Mouse (Mus musculus) cerebellum, adult 9-10 months (tissue): ENCODE data around the gene Hoxd9.

Experiments
- DNase-seq: peaks from one replicate; pipeline ENCODE4 v3.0.0; 2022

The Hoxd9 gene

DNA sequence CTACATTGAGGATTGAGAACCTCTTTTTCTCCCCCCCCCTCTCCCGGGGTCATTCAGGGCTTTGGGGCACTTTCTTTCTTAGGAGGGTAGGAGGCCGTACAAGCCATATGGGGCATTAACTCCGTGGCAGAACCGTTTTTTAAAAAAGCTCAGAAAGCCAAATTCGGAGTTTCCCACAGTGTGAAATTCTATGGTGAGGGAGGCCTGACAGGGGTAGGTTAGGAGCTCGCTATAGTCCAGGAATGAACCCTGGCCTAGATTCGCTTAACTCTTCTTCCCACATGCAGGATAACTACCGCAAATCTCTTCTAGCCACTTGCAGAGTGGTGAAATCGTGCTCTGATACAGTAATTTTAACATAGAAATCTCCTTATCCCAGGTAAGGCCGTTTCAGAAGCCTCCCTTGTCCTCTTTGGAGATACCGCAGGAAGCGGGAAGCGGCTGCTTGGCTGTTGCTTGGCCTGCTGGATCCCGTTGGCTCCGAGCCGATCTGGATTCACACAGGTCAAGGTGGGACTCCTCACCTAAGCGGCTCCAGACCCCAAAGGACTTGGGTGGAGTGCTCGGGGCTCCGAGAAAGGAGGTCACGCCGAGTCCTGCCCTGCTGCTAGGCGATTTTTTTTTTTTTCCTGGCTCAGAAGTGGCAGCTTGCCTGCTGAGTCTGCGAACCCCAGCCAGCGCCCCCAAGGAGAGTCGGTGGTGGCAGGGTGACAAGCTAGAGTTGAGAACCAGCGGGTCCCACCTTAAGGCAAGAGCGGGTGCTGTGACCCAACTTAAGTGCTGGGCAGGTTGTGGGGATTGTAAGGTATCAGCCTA is 37.7 kb downstream of the Hoxd9 start:
- no peak for DNase-seq

DNA sequence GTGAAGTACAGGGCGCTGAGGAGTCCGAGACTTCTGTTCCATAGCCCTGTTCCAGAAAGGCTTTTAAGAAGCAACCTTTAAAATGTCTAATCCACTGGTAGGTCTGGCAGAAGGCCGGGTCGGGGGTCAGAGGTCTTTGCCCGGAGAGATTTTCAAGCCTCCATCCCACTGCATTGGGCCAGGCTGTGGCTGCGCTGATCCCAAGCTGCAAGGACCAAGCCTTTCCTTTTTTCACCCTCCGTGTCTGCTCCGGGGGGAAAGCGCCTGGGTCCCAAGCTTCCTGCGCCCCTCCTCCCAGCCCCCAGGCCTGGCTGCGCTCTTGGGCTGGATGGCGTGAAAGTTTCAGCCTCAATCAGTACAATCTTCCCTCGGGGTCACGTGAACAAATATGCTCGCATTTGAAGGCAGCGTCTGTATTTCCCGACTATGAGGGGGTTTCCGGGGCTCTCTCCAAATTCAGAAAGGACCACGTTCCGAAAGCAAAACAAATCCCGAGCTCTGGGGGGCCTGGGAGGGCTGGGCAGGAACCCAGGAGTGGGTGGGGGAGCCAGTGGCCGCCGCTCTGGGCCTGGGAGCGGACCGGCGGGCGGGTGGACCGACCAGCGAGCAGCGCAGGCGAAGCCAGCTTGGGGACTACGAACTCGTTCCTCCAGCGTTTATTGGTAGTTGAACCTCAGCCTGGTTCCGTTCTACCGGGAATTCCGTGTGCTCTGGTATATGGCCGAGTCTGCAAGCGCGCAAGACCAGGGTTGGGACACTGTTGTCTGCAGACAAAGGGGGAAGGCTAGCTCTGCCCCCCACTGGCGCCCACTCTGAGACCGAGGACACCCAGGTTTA is 38.5 kb downstream of the Hoxd9 start:
- no peak for DNase-seq

DNA sequence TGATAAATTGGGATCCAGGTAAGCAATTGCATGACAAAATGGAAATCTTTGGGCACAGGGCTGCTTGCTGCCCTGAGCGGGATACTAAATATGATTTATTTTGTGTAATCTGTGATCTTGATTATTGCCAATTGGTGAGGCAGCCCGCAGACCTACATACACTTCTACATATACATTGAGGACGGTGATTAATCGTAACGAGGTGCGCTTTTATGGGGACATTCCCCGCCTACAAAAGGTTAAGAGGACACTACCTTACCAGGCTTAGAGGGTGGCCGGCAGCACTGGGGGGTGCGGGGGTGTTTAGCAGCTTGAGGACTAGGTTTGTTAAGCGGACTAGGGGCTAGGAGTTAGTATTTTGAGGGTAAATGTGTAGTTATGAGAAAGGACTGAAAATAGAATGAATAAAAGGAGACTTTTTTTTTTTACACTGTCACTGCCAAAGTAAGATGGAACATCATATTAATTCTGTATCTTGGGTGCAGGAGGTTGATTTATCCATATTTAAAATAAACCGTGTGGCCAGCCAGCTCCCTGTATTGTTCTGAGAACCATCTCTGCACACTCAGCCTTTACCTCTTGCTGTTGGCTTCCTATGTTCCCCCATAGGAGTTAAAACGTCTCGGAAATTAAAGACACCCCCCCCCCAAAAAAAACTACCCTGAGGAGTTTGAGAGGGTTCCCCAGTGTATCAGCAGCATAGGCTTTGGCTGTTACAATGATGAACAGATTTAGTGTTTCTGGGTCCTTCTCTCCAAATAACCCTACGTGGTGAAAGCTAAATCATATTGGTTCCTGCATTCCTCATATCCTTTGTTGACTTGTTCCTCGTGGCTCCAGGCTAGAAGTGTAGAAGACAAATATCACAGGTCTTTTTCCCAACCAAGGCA is 39.4 kb downstream of the Hoxd9 start:
- no peak for DNase-seq

DNA sequence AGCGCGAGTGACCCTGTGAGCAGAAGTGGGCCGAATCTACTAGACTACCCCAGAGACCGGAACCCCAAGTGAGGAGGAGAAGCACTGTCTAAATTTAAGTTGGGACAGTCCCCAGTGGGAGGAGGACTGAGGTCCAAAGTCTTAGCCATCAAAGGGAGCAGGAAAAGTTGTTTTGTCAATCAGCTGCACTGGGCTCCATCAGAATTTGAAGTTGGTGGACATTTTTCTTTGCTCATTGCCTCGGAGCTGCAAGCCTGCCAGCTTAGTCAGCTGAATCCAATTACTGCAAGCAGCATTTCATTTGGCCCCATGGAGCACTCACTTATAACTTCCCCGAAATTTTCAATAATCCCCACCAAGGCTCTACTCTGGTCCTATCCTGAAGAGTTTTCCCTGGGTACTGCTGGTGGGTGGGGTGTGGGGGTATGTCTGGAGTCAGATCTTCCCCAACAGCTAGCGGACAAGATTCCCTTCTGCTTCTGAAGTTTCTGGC is 40.1 kb downstream of the Hoxd9 start:
- DNase-seq: no peak

DNA sequence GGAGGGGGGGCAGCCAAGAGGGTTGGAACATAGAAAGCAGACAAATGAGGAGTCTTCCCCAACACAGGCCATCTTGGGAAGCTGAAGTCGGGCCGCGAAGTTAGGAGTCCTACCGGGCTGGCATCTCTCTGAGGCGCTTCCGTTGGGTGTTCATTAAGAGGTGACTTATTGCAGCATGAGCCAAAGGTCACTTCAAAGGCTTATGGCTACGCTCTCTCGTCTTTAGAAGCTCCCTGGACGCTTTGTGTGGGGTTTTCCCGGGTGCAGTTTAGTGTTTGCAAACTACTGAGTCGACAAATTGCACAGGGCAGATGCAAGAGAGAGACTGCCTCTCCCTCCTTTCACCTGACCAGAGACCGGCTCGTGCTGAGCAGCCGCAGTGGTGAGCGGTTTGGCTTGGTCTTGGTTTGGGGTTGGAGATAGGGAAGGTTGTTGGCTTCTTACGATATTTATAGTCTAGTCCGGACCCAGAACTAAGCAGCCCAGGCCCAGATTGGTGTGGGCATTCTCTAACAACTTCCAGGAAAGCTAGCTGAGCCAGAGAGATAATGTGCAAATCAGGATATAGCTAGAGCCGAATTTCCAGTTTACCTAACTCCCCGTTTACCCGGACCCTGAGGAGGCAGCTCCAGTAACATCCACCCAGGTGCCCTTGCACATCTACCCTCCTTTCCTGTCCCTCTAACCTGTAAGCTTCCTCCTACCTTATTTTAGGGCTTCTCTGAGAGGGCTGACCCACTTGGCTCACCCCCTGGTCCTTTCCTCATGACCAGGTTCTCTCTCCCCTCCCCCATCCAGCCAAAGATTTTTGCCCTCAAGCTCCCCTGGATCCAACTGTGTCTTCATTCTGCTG is 41.3 kb downstream of the Hoxd9 start:
- DNase-seq: no peak

DNA sequence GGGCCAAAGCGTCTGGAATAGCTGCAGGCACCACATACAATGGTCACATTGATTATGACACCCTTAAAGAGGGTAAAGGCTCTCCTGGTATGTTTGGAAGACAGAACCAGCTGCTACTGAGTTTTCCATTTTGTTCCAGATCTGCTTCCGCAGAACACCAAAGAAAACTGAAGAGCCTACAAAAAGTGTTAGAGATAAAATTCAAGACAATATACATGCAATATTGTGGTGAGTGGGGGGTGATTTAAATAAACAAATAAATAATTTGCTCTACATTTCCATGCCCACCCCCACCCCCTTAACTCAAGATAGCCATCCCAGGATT is 41.9 kb downstream of the Hoxd9 start:
- DNase-seq: no peak

DNA sequence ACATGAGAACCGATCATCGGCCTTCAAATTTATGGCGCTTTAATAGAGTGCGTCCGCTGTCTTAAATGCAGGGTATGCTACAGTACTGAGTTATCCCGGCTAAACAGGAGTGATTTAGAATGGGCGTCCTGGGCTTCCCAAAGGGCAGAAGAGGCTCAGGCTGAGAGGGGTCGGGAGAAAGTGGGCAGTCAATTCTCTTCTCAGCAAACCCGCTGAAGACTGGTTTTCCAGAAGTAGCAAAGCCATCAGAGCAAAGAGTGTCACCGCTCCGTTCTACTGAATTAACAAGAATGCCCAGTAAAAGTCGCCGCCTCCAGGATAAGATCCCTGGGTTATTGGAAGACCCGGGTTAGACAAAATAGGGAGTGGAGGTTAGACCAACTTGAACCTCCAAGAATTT is 42.3 kb downstream of the Hoxd9 start:
- no peak for DNase-seq

DNA sequence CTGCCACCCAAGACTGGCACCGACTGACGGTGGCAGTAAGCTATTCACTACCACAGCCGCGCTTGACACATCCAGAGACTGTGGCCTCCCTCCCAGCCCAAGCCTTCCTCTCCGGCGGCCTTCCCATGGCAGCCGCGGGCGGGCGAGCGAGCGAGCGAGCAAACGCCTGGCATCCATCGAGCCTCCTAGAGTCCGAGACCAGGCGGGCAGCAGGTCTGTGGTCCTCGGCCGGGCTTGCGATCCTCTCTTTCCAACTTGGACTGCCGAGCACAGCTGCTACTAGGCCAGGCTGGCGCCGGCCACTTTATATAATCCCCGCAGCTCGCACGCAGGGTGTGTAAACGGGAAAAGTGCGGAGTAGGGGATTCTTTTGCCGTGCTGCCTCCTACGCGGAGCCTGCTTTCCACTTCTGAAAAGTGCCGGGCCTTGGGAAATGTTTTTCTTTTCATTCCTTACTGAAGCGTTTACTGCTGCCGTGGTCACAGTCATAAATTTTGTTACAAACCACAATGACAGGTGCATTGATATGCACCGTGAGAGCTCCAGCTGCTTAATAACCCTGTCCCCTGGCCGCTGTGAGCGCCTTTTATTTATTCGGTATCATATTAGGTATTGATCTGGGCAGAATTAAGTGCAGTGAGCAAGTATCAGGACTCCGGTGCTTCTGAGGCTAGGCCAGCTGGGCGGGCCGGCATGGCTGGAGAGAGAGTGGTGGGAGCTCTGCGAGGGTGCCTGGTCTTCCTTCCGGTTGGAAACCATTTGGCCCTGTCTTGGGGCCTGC is 43.0 kb downstream of the Hoxd9 start:
- DNase-seq: no peak

DNA sequence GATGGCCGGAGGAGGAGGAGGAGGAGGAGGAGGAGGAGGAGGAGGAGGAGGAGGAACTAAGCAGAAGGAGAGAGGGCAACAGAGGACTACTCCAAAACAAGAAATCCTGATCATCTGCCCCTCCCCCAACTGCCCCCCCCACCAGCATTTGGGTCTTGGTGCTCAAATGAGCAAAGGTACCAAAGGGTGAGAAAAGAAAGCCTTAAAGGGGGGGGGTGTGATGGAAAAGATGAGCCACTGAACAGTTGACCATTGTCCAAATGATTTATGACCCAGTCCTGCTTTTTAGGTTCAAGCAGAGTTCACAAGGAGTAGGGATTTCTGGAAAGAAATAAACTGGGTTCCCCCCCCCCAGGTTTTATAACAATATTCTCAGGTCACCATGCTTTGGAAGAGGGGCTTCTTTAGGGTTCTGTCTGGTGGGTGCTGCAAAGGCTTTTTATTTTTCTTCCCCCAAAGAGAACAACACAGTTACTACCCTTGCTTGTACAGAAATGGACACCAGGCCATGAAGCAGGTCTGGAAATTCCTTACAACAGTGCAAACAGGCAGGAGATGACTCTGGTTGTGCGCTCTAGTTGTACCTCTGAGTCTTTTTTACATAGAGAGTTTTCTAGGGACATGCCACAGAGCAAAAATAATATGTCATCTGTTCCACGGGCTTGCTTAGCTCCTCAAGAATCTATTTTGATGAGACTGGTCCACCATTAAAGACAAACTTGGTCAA is 43.9 kb downstream of the Hoxd9 start:
- DNase-seq: no peak

DNA sequence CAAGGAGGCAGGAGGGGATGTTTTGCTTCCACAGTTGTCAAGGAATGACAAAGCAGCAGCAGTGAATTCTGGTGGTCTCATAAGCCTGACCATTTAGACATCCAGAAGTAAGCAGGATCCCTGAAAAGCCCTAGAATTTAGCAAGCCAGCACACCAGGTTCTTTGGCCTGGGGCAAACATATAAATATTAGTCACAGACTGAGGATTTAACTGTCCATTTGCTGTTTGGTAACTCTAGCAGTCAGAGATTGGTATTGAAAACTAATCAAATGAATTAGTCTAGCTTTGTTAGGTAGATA is 44.4 kb downstream of the Hoxd9 start:
- DNase-seq: no peak

DNA sequence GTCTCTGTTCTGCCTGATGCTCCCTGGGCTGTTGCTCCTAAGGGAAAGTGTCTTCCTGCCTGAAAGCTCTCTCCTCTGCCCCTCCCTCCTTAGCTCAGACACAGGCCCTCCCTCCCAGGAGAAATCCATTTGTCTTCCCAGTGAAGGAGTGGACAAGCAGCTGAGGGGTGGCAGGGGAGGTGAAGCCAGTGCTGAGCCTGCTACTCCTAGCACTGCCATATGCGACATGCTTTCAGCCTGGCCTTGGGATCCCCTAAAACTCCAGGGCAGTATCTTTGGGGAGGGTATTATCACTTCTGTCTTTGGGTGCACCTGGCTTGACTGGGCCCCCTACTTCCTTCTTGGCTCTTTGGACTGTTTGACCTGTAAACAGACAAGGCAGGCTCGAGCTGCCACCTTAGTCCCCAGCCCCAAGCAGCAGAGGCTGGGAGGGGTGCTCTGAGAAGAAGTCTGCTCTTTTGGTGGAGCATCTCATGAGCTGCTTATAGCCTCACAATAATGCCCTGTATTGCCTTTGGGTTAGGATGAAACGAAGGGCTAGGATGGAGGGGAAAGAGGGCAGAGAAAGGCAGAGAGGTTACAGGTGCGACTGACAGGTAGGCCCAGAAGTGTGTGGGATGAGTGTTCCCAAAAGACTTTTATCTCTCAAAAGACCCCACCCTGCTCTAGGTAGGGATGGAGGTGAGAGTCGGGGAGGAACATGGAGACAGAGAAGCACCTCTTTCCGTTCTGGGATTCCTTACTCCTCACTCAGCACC is 48.2 kb downstream of the Hoxd9 start:
- no peak for DNase-seq

DNA sequence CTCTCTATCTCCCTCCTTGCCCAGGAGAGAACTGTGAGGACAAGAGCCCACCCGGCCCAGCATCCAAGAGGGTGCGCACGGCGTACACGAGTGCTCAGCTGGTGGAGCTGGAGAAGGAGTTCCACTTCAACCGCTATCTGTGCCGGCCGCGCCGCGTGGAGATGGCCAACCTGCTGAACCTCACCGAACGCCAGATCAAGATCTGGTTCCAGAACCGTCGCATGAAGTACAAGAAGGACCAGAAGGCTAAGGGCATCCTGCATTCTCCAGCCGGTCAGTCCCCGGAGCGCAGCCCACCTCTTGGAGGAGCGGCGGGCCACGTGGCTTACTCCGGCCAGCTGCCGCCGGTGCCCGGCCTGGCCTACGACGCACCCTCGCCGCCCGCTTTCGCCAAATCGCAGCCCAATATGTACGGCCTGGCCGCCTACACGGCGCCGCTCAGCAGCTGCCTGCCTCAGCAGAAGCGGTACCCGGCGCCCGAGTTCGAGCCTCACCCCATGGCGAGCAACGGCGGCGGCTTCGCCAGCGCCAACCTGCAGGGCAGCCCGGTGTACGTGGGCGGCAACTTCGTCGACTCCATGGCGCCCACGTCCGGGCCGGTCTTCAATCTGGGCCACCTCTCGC is 48.9 kb downstream of the Hoxd9 start:
- no peak for DNase-seq

DNA sequence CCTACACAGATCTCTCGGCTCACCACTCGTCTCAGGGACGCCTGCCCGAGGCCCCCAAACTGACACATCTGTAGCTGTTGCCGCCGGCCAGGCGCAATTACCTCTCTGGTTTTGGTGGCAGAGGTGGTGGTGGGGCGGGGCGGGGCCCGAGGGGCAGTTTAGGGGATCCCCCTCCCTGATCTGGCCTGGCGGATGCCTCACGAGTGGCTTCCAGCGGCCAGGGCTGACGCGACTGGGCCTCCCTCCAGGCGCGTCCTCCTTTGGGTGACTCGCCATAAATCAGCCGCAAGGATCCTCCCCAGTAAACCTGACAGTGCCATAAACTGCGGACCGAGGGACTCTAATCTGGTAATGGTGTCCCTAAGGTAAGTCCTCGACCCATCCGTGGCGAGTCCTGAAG is 49.5 kb downstream of the Hoxd9 start:
- no peak for DNase-seq

DNA sequence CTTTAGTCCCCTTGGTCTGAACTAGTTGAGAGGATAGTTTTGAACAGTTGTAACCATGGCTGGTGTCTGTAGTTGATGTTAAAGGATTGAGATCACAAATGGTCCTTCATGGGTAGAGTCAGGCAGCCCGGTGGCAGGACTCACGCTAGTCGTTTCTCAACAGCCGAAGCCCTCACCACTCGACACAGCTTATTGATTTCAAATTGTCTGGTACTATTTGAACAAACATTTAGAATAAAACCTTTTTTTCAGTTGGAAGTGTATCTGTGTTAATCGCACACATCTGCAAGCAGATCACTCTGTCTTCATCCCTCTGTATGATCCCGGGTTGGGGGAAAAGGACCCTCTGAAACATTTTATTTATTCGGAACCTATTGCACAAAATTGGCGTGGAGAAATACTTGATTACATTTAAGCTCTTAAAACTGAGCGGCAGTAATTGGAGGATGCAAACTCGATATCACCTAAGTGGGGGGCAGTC is 50.2 kb downstream of the Hoxd9 start:
- no peak for DNase-seq

DNA sequence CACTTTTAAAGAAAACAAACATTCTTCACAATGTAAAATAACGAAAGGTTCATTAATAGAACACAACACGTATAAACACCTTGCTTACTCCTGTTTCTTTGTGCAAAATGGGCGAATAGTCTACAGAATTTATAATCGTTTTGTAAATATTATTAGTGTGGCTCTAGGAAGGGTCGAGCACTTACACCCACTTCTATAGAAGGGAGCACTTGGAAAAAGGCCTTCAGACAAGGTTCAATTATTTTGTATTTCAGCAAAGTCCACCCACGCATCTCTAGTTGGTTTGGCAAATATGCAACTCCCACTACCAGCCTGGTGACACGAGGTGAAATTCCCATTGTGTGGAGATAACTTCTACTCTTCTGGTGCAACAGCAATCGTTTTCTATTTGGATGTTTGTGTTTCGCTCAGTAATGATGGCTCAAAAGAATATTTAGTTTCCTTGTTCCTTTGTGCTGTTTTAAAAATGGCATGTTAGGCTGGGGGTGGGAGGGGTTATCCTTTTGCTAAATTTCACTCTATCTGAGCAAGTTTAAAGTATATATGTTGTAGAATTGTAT is 51.0 kb downstream of the Hoxd9 start:
- no peak for DNase-seq

DNA sequence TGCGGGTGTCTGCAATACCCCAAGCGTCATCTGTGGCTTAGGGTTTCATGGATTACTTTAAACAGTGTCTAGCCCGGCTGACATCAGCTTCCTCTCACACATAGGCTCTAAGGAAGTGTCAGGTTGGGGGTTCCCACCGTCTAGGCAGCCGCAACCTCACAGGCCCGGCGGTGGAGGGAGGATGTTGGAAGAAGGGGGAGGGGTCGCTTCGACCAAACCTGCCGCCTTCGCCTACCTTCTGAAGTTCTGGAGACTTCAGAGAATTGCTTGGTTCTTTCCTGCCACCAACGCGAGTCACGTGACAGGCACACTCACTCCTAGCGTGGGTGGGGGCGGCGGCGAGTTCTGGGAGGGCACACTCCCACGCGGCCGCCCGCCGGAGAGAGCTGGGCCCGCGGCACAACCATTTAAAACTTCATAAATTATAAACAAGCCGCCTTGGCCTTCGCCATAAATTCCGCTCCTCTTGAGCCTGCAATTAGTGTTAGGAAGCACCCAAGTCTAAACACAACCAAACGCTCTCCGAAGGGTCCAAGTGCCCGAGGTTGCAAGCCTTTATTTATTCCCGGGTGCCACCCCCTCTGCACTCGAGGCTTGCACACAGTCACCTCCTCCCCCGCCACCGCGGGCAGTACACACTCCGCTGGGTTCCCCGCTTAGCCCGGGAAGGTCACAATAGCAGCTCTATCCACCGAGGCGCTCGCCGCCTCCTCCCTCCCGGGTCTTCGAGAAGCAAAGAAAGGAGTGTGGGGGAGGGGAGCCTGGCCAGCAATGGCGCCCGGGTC is 52.0 kb downstream of the Hoxd9 start:
- DNase-seq: no peak
